Mouse (Mus musculus): ENCODE data around the gene Rag1. TPM values are rescaled to one million over a fixed set of nuclear protein-coding genes. Genes with fewer than 3 reads are reported as not detected.

Gene Rag1
- not detected for total RNA-seq (2021)
- long read RNA-seq, experiment 1 = 0 reads
- long read RNA-seq, experiment 2 = 0 reads

DNA sequence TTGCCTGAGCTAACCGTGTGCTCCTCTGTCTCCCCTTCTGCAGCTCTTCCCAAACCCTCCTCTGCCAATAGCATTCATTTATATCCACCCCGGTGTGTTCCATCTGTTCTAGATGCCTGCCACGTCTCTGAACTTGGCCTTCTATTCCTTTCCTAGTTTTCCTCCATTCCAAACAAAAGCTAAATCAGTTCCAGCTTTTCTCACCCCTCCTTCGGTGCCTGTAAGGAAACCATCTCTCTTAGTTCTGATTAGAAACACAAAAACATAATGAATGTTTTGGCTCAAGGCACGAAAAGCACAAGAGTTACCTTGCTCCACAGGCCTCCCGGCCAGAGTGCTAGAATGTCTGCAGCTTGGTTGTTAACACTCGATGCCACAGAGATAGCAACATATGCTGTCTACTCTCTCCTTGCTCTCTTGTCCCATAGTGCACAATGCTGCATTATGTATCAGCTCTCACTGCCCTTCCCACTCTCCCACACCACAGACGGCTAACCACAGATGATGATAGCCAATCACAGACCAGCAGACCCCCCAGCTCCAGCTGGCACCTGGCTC lies at the start of gene Rag1, which contains the start of gene B230118H07Rik:
Gene Rag1 (minus strand): TSS at position 388 of the 558 bp plus-strand sequence.
Gene B230118H07Rik (minus strand): TSS at position 419 of the 558 bp plus-strand sequence.
- no peak for DNase-seq (ENCODE audit: low spot score in 2 of 2)

DNA sequence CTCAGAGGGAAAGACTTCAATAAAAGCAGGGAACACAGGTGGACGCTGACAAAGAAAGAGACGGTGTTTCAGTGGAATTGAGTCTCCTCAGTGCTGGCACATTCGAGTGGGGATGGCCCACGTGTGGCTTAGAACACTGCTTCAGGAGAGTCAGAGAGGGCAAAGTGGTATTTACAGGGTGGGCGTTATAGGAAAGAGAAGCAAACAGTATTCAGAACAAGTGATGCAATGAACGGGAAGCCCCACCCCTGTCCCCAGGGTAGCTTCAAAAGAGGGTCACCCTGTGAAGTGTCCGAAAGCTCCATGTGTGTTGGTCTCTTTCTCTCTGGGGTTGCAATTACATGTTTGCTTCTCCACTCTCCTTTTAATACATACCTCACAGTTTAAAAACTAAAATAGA lies 46.3 kb upstream of the Rag1 start:
- no peak for DNase-seq (ENCODE audit: low spot score in 2 of 2)

DNA sequence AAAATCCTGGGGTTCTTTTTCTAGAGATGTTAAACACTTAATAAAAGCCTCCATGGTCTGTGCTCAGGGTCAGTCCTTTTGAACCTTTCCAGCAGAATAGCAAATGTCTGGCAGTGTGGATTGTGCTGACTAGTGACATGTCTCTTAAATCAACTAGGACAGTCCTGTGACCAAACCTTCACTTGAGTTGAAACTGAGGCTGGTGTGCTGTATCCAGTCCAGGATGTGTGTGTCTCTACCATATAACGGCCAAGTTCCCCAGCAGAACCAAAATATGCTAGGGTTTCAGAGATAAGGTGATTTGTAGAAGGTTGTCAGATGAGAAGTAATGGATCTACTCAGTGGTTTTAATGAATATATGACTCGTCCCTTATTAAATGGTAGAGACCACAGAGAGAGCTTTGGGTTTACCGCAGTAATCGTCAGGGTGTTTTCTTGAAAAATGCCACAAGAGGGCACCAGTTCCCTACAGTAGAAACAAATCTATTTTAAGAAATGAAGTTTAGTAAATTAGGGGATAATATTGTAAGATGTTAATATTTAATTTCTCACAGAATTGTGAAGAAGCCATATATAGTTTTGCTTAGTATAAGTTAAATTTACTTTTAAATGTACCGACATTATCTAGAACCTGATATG lies 44.4 kb upstream of the Rag1 start:
- DNase-seq (ENCODE audit: low spot score in 2 of 2) = no peak

DNA sequence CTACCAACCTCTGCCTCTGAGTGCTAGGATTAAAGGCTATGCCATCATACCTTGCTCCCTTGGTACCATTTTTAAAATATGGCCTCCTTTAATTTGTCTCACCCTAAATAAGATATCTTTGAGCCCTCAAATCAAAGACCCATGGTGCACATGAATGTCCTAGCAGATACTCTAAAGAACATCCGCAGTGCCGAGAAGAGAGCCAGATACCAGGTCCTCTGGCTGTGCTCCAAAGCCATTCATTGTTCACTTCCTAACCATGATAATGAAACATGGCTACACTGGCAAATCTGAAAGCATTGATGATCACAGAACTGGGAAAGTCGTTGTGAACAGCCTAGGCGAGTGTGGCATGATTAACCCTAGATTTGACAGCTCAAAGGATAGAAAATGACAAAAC lies 43.7 kb upstream of the Rag1 start:
- DNase-seq (ENCODE audit: low spot score in 2 of 2) = no peak

DNA sequence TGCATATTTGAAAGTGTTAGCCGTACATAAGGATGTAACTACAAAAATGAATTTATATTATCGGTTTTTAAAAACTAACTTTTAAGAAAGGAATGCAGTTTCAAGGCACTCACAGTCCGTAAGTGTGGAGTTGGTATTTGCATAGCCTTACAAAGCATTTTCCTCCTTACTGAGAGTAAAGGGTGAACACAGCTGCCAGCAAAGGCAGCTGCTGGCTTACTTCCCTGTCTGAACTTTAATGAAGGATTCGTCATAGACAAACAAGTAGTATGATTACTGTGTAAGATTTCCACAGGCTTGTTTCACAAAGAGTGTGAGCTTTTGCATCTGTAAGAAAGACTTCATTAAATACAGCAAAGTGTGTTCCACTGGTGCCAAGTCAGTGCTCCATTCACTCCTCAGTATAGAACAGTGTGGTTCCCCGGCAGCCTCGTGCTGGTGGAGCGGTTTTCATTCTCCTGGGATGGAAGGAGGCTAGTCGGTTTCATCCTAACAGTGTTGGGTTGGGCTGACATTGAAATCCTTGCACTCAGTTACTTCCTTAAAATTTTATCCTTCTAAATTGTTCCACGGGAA lies 41.0 kb upstream of the Rag1 start:
- no peak for DNase-seq (ENCODE audit: low spot score in 2 of 2)

DNA sequence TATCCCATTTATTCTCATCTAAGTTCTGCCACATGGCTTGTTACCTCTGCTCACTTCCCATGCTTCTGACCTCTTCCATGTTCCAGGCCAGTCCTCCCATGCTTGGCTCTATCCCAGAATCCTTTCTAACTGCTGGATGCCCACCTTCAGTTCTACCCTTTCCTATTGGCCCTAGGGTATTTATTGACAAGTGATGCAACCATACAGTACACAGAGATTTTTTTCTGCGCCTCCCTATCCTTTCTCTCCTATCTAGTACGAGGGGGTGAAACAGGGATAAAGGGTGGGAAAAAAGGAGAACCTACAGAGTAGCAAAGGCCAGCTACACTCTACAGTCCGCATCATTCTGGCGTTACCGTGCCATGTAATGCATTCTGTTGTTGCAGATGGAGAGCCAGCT lies 38.7 kb upstream of the Rag1 start:
- DNase-seq (ENCODE audit: low spot score in 2 of 2) = no peak

DNA sequence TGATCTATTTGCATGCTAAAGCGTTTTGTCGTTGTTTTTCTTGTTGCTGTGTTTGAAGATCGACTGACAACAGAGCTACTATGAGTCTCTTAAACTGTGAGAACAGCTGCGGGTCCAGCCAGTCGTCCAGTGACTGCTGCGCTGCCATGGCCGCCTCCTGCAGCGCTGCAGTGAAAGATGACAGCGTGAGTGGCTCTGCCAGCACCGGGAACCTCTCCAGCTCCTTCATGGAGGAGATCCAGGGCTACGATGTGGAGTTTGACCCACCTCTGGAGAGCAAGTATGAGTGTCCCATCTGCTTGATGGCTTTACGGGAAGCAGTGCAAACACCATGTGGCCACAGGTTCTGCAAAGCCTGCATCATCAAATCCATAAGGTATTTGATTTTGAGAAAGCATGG lies 35.1 kb upstream of the Rag1 start:
- DNase-seq (ENCODE audit: low spot score in 2 of 2) = no peak

DNA sequence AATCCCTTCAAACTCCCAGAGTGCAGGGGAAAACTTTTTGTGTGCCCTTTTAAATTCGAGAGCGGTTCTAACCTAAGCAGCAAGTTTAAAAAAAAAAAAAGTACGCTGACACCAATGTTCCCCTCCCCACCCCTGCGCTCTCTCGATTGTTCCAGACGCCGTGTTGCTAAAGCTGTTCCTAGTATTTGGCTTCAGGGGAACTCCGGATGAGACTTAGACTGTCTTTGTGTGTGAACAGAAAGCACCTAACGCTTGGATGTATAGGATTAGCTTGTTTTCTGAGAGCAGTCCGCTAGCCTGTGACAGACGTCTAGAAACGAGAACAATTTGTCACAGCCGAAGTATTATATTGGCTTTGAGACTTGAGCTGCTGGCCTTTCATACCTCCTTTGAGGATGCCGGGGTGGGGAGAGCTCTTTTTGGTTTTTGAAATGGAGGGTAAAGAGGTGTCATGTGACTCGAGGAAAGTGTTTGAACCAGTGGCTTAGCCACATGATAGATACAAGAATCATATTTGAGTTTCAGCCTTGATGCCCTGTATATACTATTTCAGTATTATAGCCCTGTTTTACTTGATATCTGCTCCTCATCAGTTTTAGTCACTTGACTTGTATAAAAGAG lies 30.0 kb upstream of the Rag1 start:
- no peak for DNase-seq (ENCODE audit: low spot score in 2 of 2)

DNA sequence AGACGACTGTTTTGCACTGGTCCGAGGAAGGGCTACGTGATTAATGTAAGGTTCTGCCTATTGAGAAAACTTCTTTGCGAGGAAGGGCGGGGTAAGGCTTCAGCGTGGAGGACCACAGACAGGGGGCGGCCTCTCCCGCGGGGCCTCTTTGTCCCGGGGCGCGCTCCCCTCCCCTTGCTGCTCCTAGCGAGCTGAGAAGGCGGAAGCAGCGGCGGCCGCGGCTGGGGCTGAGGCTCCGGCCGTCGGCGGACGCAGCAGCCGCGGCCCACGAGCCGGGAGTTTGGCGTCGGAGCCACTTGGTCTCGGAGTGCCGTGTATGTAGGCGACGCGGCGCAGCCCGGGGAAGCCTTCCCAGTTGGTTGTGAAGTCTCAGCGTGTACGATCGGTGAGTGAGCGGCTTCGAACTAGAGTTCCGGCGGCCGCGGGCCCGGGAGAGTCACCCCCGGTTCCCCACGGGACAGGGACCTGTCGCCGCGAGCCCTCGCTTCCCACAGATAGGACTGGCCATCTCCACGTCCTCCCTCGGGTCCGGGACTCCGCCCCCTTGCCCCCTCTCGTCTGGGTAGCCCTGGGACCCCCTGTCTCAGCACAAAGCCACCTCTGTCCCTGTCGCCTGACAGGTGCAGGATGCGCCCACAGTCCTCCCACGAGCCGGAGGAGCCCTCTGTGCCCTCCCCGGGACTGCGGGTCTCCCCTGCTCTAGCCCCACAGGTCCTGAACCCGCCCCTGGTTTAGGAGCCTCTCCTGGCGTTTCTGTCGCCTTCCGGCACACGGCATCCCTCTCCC lies 29.1 kb upstream of the Rag1 start, which contains the start of gene Traf6:
Gene Traf6 (plus strand): TSS at position 194 of the 786 bp plus-strand sequence.
- DNase-seq (ENCODE audit: low spot score in 2 of 2) = peak; percentile 88

DNA sequence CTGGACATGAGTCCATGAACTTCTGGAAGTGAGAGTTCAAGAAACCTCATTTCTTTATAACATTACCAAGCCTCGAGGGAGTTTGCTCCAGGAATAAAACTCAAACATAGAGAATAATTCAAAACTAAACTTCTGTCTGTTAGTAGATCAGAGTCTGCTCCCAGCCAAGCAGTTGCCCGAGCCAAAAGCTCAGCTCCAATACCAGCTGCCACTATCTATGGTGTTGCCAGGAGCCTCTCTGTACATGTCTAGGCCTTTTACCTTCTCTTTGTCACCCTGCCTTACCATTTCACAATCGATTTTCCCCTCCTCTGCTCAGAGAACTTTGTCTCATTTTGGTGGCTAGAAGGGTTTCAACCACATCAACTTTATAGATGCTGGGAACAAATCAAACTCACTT lies 24.2 kb upstream of the Rag1 start:
- no peak for DNase-seq (ENCODE audit: low spot score in 2 of 2)

DNA sequence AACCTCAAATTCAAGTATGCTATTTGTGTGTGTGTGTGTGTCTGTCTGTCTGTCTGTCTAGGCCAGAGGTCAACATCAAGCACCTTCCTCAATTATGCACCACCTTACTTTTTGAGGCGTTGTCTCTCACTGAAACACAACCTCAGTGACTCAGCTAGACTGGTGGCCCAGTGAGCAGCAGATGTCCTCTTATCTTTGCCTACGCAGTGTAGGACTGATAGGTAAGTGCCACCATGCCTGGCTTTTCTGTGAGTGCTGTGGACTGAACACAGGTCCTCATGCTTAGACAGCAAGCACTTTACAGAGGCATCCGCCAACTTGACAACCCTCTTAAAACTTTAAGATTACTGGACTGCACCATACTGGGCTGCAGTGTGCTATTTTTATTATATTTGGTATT lies 19.4 kb upstream of the Rag1 start:
- no peak for DNase-seq (ENCODE audit: low spot score in 2 of 2)

DNA sequence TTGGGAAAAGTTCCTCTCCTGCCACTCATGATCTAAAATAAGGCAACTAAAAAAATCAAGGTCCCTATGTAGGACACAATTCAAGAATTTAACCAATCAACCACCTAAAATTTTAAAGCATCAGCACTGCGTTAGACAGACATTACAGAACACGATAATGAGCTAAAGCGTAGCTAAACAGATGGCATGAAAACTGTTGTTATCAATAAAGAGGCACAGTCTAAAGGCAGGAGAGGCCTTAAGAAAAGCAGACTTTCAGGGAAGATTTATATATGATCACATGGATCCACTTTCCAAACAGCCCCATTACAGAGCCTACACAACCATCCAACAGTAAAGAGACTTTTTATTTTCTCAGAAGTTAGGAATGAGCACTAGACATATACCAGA lies 16.4 kb upstream of the Rag1 start:
- no peak for DNase-seq (ENCODE audit: low spot score in 2 of 2)

DNA sequence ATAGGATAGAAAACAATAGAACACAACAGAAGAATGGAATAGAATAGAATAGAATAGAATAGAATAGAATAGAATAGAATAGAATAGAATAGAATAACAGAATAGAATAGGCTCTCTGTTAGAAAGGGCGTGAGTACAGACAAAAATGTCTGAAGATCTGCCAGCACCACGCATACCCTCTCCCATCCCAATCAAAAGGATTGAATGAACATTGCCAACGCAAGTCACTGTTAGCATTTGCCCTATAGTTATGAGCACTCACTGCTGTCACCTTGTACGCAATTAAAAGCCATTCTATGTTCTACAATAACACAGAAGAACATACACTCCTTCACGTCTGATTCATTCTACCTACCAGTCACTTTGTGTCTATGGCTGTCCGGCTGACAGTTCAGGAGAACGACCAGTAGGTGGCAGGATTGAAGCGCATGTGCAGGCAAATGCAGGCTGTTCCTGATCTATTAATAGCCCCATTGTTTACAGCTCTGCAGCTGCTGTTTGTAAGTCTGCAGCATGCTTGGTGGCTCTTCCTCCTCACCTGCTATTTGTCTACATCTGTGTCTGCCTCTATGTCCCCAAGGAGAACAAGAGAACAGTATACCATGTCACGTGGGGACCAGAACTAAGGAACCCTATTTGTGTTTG lies 15.9 kb upstream of the Rag1 start:
- DNase-seq (ENCODE audit: low spot score in 2 of 2) = peak; percentile 51 to 58

DNA sequence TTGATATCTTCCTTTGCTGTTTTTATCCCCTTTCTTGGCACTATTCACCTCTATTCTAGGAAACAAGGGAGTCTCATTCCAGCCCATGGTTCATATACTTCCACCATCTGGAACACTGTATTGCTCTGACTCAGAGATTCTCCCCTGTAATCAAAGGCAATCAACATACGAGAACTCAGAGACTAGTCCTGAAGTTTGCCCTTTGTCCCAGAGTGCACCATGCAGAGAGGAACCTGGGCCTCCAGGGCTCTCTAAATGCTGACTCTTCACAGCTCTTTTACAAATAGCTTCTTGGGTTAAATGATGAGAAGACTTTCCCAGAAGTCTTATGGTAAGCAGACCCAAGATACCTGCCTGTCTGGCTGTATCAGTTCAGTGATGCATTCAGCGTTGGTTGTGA lies 11.2 kb upstream of the Rag1 start:
- no peak for DNase-seq (ENCODE audit: low spot score in 2 of 2)

DNA sequence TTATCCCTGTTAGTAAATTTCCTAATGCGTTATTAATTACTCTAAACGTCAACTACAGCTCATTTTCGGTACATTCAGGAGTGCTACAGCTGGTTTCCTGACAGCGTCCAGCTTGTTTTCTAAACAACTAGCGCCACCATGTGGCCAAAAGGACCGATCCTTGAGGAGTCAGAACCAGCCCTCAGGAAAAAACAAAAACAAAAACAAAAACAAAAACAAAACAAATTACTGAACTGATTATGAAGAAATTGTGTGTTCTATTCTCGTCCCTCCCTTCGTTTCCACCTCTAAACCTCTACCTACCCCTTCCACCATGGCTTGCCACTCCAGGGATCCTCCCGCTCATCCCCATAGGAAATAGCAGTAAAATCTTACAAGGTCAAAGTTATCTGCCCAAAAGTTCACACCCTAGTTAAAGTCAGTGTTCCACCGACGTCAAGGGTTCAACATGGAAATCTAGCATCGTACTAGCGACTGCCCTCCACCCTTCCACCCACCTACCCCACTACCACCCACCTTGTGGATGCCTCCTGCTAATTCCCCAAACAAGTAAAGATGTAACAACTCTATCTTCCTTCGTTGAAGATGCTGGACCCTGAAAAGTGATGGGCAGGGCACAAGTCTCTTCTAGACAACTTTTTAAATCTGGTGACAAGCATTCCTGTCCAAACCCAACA lies 3.8 kb upstream of the Rag1 start:
- DNase-seq (ENCODE audit: low spot score in 2 of 2) = peak; percentile 56 to 74

DNA sequence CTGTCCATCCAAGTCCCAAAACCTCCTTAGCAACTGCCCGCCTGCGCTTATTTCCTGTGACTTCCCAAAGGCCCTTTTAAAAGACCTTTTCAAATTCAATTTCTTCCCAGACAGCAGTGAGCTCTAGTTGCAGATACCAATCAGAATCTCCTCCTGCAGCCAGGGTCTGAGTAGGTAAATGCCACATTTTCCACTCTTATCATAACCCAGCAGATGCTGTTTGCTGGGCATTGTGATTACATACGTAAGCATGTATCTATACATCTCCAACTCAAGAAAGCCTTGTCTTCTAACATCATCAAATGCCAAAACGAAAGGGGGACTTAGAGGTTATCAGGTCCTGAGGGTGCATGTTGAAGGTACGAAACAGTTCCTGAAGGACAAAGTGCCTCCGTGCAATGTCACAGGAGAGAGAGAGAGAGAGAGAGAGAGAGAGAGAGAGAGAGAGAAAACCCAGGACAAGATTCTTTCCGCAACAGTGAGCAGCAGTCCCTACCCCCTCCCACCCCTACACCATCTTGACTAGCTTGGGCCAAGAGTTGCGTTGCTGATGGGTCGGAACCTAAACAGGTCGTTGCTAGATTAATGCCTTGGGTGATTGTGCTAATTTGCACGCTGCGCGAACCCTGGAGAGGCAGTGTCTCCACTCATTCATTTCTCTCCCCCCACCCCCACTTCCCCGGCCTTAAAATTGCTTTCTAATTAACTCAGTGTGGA lies 3.1 kb upstream of the Rag1 start:
- DNase-seq (ENCODE audit: low spot score in 2 of 2) = no peak

DNA sequence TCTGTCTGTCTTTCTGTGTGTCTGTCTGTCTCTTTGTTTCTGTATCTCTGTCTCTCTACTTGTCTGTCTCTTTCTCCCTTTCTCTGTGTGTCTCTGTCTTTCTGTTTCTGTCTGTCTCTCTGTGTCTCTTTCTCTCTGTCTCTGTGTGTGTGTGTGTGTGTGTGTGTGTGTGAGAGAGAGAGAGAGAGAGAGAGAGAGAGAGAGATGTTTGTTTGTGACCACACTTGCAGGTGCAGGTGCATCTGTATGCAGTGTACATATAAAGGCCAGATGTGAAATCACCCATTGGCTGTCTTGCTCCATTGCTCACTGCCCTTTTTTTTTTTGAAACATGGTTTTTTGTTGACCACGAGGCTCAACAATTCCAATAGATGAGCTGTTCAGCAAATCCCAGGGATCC lies 1.1 kb upstream of the Rag1 start:
- no peak for DNase-seq (ENCODE audit: low spot score in 2 of 2)

DNA sequence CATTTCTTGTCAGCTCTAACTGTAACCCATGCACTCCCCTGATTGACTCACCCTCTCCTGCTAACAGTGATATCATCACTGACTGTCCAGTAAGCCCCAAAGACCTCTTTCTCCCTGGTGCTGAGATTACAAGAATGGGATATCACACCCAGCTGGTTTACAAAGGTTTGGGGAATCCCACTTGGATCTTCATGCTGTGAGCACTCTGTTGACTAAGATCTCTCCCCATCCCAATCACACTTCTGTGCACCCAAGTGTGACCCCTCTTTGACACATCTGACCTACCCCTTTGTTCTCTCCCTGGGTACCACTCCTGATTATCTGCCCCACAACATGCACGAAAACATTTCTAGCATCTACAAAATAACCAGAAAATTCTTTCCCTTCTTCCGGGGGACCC lies 940 bp downstream of the Rag1 start:
- DNase-seq (ENCODE audit: low spot score in 2 of 2) = no peak

DNA sequence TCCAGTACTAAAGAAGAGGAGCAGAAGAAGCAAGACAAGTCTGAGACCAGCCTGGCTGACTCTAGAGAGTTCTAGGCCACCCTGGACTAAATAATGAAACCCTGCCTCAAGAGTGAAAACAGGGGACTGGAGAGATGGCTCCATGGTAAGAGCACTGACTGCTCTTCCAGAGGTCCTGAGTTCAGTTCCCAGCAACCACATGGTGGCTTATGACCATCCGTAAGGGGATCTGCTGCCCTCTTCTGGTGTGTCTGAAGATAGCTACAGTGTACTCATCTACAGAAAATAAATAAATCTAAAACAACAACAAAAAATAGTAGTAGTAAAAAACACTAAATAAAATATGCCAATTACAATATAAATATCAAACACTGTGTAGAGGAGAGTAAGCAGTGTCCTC lies 3.5 kb downstream of the Rag1 start:
- DNase-seq (ENCODE audit: low spot score in 2 of 2) = no peak

DNA sequence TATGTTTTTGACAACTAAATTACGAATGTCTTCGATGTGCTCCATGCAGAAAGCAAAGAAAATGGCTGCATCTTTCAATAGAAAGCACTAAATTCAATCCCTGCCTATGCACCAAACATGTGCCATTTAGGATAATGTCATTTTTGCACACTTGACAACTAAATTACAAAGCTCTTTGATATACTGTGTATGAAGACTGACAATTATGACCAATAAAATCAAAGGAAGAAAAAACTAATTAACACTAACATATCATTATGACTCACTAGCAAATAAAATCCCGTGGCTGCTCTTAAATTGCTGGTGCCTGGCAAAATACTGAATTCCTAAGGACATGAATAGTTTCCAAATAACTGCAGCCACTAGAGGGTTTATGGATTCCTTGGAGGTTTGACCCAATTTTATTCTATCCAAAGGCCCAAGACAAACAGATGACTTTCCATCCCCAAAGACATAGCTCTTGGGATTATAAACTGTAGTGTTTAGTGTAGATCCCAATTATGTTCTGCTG lies 9.4 kb downstream of the Rag1 start:
- no peak for DNase-seq (ENCODE audit: low spot score in 2 of 2)
